Mouse (Mus musculus) spleen, adult 2 months (tissue): Measurements from ENCODE around the gene Ldlrap1.

Experiments used
- CTCF ChIP-seq: fragments of 200-500 bp; IDR thresholded peaks from 2 replicates; pipeline ENCODE4 v1.5.1; 2011; ENCODE audit warnings: mild to moderate bottlenecking, inconsistent platforms; ENCODE audit not compliant: insufficient read depth, insufficient read length, insufficient replicate concordance; ENCODE audit errors: extremely low read depth
- POLR2A ChIP-seq: fragments of 200-500 bp; IDR thresholded peaks from 2 replicates; pipeline ENCODE4 v1.6.1; 2011; ENCODE audit warnings: low read depth, low read length, inconsistent platforms

DNA sequence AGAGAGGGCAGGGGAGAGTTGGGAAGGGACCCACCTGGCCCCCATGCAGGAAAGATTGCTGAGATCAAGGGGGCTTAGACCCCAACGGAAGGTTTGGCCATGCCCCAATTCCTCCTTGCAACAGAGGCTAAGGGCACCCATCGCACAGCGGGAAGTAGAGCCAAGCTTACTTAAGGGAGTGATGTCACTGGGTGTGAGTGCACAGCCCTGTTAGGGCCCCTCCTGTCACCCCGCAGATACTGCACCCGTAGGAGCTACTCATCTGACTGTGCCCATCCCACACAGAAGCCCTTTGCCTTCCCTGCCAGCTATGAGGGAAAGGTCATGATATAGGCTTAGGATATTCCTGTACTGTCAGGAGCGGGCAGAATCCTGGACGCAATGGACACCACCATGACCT, 8.3 kb downstream of the Ldlrap1 start:
- TF ChIP-seq CTCF (no peak), POLR2A (no peak)
